Mouse (Mus musculus): ENCODE data around the gene Erg. TPM values are rescaled to one million over a fixed set of nuclear protein-coding genes. Genes with fewer than 3 reads are reported as not detected.

The Erg gene
- polyA plus RNA-seq, 1 experiment from 2014 or later, result 26.2 TPM

DNA sequence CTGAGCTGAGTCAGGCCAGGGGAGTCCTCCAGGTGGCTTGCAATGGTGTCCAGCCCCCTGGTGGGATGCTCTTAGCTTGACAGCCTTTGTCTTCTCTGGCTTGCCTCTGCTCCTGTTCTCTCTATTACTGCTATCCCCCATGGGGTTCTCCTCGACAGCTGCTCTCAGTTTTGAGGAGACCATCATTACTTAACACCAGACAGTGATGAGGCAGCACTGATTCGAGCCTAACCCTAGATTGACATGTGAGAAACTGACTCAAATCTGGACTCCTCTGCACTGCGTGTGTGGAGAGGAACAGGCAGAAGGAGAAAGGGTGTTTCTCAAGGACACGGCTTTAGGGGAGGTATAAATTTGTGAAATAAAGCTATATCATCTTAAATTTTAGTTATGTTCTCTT lies 150.3 kb downstream of the Erg start:
- H3K4me3 ChIP-seq, result no peak overlapping the region
- no peak overlapping the region for H3K4me2 ChIP-seq
- no peaks in the 10 kb centered on the region for H3K9me3 ChIP-seq
- ATAC-seq (ENCODE audit: insufficient number of reproducible peaks, low FRiP score, low TSS enrichment, low read depth), result no peak
- peaks cover 6% of the 10 kb centered on the region for H3K4me1 ChIP-seq
- 67% methylated on average over 4 of the region's 4 CpGs for WGBS
- H3K36me3 ChIP-seq, result no peaks in the 10 kb centered on the region
- H3K27ac ChIP-seq, result no peak overlapping the region
- no peak overlapping the region for H3K9ac ChIP-seq
- H3K27me3 ChIP-seq, result no peaks in the 10 kb centered on the region

DNA sequence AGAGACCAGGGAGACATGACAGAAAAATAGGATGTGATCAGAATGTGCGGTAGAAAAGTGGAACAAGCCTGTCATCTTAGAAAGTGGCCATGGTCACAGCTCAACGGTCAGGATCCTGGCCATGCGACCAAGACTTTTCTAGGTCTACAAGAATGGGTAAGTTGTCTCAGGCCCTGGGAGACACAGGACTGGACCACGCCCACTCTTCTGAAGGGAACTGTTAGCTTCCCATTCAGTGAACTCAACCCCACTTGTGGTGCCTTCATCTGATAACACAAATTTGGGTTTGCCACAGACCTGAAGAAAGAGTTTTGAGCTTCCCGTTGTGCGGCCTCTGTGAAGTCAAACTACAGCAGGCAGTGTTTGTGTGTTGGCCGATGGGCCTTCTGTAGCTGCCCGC lies 152.0 kb downstream of the Erg start:
- WGBS, result 93% methylated on average over 8 of the region's 8 CpGs
- no peak for ATAC-seq (ENCODE audit: insufficient number of reproducible peaks, low FRiP score, low TSS enrichment, low read depth)
- Histone ChIP-seq H3K4me3 (no peak overlapping the region), H3K36me3 (no peaks in the 10 kb centered on the region), H3K27ac (no peak overlapping the region), H3K9me3 (no peaks in the 10 kb centered on the region), H3K9ac (no peak overlapping the region), H3K4me2 (no peak overlapping the region), H3K27me3 (no peaks in the 10 kb centered on the region), H3K4me1 (no peaks in the 10 kb centered on the region)

DNA sequence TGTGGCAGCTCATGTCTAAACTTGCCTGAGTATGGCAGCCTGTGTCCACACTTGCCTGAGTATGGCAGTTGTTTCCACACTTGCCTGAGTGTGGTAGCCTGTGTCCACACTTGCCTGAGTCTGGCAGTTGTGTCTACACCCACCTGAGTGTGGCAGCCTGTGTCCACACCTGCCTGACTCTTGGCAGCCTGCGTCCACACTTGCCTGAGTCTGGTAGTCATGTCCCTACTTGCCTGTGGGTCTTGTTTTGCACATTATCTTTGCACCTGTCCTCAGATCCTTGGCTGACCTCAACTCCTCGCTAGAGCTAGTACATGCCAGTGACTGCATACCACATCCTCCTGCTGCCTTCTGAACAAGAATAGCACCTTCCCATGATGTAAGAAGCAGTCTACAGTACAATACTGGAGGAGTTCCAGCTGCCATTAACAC lies 153.8 kb downstream of the Erg start:
- WGBS, result 66% methylated on average over 2 of the region's 2 CpGs
- no peaks in the 10 kb centered on the region for H3K36me3 ChIP-seq
- ATAC-seq (ENCODE audit: insufficient number of reproducible peaks, low FRiP score, low TSS enrichment, low read depth), result 0 out of 2 replicates have a peak, but pooled peaks have one; percentile 30
- H3K9me3 ChIP-seq, result no peaks in the 10 kb centered on the region
- H3K27ac ChIP-seq, result no peak overlapping the region
- H3K4me3 ChIP-seq, result no peak overlapping the region
- H3K27me3 ChIP-seq, result no peaks in the 10 kb centered on the region
- H3K4me2 ChIP-seq, result no peak overlapping the region
- no peak overlapping the region for H3K9ac ChIP-seq
- H3K4me1 ChIP-seq, result peaks cover 3% of the 10 kb centered on the region; the same call in 1 of the 2 replicates

DNA sequence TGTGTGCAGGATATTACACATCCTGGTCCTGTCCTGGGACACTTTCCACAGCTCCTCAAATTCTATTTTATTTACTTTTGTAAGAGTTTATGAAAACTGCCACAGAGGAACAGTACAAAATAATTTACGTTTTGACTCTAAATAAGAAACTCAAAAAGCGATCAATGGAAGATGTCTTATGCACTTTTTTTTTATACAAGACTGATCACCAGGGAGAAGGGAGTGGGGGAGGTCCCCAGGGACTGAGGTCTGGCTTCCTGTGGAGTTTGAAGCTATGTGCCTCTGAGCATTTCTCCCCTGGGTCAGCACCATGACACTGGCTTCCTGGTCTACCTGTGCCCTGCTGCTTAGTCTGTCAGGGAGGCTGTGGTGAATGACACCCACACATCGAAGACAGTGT lies 156.5 kb downstream of the Erg start:
- H3K4me3 ChIP-seq, result no peak overlapping the region
- peaks cover 25% of the 10 kb centered on the region for H3K4me1 ChIP-seq
- no peaks in the 10 kb centered on the region for H3K9me3 ChIP-seq
- 89% methylated on average over 3 of the region's 3 CpGs for WGBS
- no peak for ATAC-seq (ENCODE audit: insufficient number of reproducible peaks, low FRiP score, low TSS enrichment, low read depth)
- H3K4me2 ChIP-seq, result no peak overlapping the region
- H3K27me3 ChIP-seq, result no peaks in the 10 kb centered on the region
- no peak overlapping the region for H3K9ac ChIP-seq
- H3K27ac ChIP-seq, result no peak overlapping the region
- no peaks in the 10 kb centered on the region for H3K36me3 ChIP-seq

DNA sequence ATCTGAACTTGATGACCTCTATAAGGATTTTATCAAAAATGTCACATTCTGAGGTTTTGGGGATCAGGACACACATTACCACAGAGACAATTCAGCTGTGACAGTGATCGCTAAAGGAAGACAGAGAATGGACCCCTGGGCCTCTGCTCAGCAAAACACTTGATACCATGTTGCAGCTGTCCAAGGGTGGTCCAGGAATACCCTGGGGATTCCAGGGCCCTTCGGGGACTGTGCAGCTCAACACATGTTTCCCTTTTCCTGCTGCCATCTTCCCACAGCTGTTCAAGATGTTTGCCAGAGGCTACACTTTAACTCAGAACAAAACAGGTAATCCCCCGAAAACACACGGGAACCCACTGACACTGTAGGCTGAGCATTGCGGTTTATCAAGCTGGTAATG lies 158.2 kb downstream of the Erg start:
- H3K9me3 ChIP-seq, result no peaks in the 10 kb centered on the region
- no peak overlapping the region for H3K27ac ChIP-seq
- H3K36me3 ChIP-seq, result no peaks in the 10 kb centered on the region
- ATAC-seq (ENCODE audit: insufficient number of reproducible peaks, low FRiP score, low TSS enrichment, low read depth), result no peak
- 52% methylated on average over 5 of the region's 5 CpGs for WGBS
- H3K4me1 ChIP-seq, result peaks cover 41% of the 10 kb centered on the region
- H3K4me3 ChIP-seq, result no peak overlapping the region
- no peak overlapping the region for H3K4me2 ChIP-seq
- H3K27me3 ChIP-seq, result no peaks in the 10 kb centered on the region
- no peak overlapping the region for H3K9ac ChIP-seq

DNA sequence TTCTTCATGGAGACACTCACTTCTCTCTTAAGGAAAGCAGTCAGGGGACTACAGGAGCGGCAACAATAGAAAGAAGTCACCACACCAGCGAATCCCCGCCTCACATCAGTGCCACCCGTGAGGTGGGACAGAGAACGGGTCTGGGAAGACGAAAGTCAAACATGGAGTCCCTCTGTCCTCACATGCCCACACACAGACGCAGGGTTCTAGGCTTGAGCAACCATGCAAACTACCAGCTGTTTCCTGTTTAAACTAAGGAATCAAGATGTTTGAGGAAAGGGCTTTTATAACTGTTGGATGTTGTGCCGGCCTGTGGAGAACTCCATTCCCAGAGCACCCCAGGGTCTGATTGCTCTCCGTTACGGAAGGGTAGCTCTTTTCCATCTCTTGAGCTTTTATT lies 158.9 kb downstream of the Erg start:
- H3K9ac ChIP-seq, result no peak overlapping the region
- no peaks in the 10 kb centered on the region for H3K36me3 ChIP-seq
- no peaks in the 10 kb centered on the region for H3K27me3 ChIP-seq
- 0 out of 2 replicates have a peak overlapping the region, but pooled peaks have one; percentile 11 for H3K27ac ChIP-seq
- 67% methylated on average over 10 of the region's 10 CpGs for WGBS
- H3K4me1 ChIP-seq, result peaks cover 49% of the 10 kb centered on the region
- no peak for ATAC-seq (ENCODE audit: insufficient number of reproducible peaks, low FRiP score, low TSS enrichment, low read depth)
- H3K4me3 ChIP-seq, result no peak overlapping the region
- H3K4me2 ChIP-seq, result no peak overlapping the region
- no peaks in the 10 kb centered on the region for H3K9me3 ChIP-seq

DNA sequence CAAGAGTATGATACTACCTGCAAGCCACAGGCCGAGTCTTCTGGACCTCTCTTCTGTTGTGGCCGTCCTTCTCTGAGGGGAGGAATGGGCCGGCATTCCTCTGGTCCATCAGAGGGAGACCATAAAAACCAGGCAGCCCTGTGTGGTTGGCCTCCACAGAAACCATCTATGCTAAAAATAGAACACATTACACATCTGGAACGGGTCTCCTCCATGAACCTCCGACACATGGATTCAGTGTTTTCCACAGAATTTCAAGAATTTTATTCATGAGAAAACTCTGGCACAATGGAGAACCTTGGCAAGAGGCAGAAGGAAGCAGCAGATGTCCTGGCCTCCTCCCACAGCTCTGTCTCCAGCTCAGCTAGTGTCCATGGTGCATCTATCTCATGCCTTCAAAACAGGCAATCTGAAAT lies 163.7 kb downstream of the Erg start:
- H3K9ac ChIP-seq, result no peak overlapping the region
- peaks cover 67% of the 10 kb centered on the region for H3K4me1 ChIP-seq
- H3K27me3 ChIP-seq, result no peaks in the 10 kb centered on the region
- peak overlapping the region; percentile 70 for H3K27ac ChIP-seq
- H3K9me3 ChIP-seq, result no peaks in the 10 kb centered on the region
- ATAC-seq (ENCODE audit: insufficient number of reproducible peaks, low FRiP score, low TSS enrichment, low read depth), result peak; percentile 50; the same call in 1 of the 2 replicates
- H3K4me3 ChIP-seq, result no peak overlapping the region
- H3K36me3 ChIP-seq, result no peaks in the 10 kb centered on the region
- H3K4me2 ChIP-seq, result no peak overlapping the region
- 25% methylated on average over 5 of the region's 5 CpGs for WGBS

DNA sequence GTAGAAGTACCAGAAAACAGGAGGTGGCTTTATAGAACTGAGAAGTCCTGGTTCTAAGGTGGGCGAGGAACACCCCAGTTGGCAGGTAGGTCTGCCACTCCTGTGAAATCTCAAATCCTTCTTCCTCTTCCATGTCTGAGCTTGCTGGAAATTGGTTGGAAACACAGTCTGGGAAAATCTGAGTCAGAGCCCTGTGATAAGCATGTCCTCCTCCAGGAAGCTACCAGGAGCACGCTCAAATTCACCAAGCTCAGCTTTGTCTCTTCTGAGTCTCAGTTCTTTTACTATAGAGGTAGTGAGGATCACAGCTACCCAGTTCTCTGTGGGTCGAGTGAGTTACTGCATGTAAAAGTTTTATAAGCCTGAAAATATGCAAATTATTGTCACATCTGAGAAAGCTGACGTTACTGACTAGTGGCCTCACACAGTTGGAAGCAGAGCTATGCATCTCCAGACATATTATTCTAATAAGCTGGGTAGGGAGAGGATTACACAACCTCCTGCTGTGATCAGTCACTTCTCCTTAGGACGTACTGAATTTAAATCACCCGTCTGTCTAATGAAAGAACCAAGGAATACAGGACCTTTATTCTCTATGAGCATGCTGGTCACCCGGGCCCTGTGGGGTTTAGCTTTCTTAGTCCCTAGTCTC lies 165.0 kb downstream of the Erg start:
- Histone ChIP-seq H3K9ac (no peak overlapping the region), H3K27me3 (no peaks in the 10 kb centered on the region), H3K36me3 (no peaks in the 10 kb centered on the region), H3K4me1 (peaks cover 57% of the 10 kb centered on the region), H3K9me3 (no peaks in the 10 kb centered on the region), H3K27ac (no peak overlapping the region), H3K4me3 (no peak overlapping the region), H3K4me2 (no peak overlapping the region)
- ATAC-seq (ENCODE audit: insufficient number of reproducible peaks, low FRiP score, low TSS enrichment, low read depth), result no peak
- 49% methylated on average over 7 of the region's 7 CpGs for WGBS

DNA sequence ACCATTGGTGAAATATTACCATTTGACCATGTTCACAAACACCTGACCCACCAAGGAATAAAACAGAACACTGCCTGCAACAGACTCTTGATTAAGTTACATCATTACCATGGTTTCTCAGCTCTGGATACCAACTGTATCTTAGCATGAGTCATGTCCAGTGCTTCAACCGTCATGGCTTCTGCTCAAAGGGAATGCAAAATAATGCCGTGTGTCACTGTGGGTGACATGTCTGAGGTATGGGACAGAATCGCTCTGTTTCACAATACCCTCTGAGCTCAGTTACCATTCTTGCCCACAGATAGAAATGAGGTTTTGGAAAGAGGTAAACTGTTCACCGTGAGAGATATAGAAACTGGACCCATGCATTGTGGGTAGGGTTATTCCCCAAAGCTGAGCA lies 170.5 kb downstream of the Erg start:
- Histone ChIP-seq H3K27ac (no peak overlapping the region), H3K36me3 (no peaks in the 10 kb centered on the region), H3K4me2 (no peak overlapping the region), H3K9ac (no peak overlapping the region), H3K4me1 (peaks cover 36% of the 10 kb centered on the region), H3K9me3 (no peaks in the 10 kb centered on the region), H3K4me3 (no peak overlapping the region), H3K27me3 (no peaks in the 10 kb centered on the region)
- ATAC-seq (ENCODE audit: insufficient number of reproducible peaks, low FRiP score, low TSS enrichment, low read depth), result no peak
- 85% methylated on average over 4 of the region's 4 CpGs for WGBS

DNA sequence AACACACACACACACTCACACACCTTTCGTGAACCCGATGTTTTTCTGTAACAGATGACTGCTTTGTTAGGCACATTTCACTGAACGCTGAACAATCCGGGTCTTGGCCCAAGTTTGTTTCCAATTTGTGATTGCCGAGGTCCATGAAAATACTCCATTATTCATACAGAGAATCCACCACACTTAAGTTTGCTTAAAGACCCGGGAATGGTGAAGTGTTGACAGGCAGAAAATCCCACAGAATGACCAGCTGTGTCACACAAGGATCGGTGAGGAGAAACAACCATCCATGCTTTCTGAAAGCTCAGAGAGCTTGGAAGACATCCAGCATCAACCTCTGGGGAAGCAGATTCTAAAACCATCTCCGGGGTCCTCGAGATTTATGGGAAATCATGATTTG lies 171.0 kb downstream of the Erg start:
- no peak overlapping the region for H3K4me2 ChIP-seq
- no peak overlapping the region for H3K4me3 ChIP-seq
- WGBS, result 57% methylated on average over 9 of the region's 9 CpGs
- H3K9ac ChIP-seq, result no peak overlapping the region
- no peaks in the 10 kb centered on the region for H3K27me3 ChIP-seq
- ATAC-seq (ENCODE audit: insufficient number of reproducible peaks, low FRiP score, low TSS enrichment, low read depth), result no peak
- H3K4me1 ChIP-seq, result peaks cover 35% of the 10 kb centered on the region
- H3K27ac ChIP-seq, result no peak overlapping the region
- no peaks in the 10 kb centered on the region for H3K36me3 ChIP-seq
- H3K9me3 ChIP-seq, result no peaks in the 10 kb centered on the region

DNA sequence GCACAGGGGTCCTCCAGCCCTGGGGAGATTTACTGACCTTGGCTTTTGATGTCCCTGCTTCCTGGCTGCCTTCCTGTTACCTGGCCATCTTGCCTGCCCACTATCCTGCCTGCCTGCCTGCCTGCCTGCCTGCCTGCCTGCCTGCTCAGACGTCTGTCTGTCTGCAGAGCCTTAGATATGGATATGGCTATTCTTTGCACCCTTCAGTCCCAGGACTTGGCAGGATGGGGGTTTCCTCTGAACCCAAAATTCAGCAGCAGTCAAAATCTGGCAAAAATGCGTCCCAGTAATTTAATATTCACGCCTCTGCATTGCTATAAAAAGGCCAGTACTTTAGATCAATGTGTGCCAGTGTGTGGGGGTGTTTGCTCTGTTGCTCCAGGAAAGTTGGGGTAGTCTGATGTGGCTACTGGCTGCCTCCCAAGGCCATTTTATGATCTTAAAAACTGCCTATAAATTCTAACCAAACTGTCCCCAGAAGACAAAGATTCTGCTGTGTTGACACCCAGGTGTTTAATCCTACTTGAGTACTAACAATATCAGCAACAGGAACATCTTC lies 172.9 kb downstream of the Erg start:
- no peak for ATAC-seq (ENCODE audit: insufficient number of reproducible peaks, low FRiP score, low TSS enrichment, low read depth)
- no peak overlapping the region for H3K9ac ChIP-seq
- peaks cover 50% of the 10 kb centered on the region for H3K4me1 ChIP-seq
- no peaks in the 10 kb centered on the region for H3K27me3 ChIP-seq
- H3K9me3 ChIP-seq, result no peaks in the 10 kb centered on the region
- H3K4me3 ChIP-seq, result no peak overlapping the region
- H3K4me2 ChIP-seq, result no peak overlapping the region
- peak overlapping the region; percentile 52 for H3K27ac ChIP-seq
- no peaks in the 10 kb centered on the region for H3K36me3 ChIP-seq
- WGBS, result 35% methylated on average over 3 of the region's 3 CpGs

DNA sequence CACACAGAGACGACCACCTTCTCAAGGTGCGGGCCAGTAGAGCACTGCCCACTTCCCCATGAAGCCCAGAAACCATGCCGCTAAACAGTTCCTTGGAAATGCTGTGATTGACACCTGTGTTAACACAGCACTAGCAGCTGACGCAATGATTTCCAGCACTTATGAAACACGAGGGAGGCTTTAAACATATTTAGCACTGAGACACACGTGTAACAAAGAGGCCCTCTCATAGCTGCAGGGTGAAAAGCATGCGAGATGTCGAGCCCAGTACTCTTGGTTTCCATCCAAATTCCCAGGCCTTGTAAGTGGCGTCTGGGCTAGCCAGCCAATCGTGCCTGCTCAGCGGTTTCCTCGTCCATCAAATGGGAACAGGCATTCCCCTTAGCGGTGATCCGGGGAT lies 178.3 kb downstream of the Erg start:
- no peak overlapping the region for H3K9ac ChIP-seq
- no peaks in the 10 kb centered on the region for H3K9me3 ChIP-seq
- peaks cover 48% of the 10 kb centered on the region for H3K4me1 ChIP-seq
- H3K36me3 ChIP-seq, result no peaks in the 10 kb centered on the region
- ATAC-seq (ENCODE audit: insufficient number of reproducible peaks, low FRiP score, low TSS enrichment, low read depth), result peak; percentile 83
- WGBS, result 26% methylated on average over 14 of the region's 14 CpGs
- H3K27ac ChIP-seq, result peak overlapping the region; percentile 47
- no peak overlapping the region for H3K4me3 ChIP-seq
- no peaks in the 10 kb centered on the region for H3K27me3 ChIP-seq
- H3K4me2 ChIP-seq, result no peak overlapping the region
